Mouse (Mus musculus) layer of hippocampus, postnatal 14 days (tissue): ENCODE measurements around the gene Snx29. TPM values are rescaled to one million over a fixed set of nuclear protein-coding genes. Genes with fewer than 3 reads are reported as not detected.

Experiments used
- DNase-seq, 2 experiments: peaks; one replicate each; pipeline ENCODE4 v3.0.0; 2021 to 2022; ENCODE audit warnings: low spot score in 2 of 2, mixed read lengths in 1 of 2
- total RNA-seq, 2 experiments: library from RNA; stranded (reverse); gene quantifications; 2 replicates each; pipeline ENCODE4 v1.2.3; 2021

Gene Snx29
- total RNA-seq, 2 experiments from 2014 or later: 26.9 to 33.6 TPM

DNA sequence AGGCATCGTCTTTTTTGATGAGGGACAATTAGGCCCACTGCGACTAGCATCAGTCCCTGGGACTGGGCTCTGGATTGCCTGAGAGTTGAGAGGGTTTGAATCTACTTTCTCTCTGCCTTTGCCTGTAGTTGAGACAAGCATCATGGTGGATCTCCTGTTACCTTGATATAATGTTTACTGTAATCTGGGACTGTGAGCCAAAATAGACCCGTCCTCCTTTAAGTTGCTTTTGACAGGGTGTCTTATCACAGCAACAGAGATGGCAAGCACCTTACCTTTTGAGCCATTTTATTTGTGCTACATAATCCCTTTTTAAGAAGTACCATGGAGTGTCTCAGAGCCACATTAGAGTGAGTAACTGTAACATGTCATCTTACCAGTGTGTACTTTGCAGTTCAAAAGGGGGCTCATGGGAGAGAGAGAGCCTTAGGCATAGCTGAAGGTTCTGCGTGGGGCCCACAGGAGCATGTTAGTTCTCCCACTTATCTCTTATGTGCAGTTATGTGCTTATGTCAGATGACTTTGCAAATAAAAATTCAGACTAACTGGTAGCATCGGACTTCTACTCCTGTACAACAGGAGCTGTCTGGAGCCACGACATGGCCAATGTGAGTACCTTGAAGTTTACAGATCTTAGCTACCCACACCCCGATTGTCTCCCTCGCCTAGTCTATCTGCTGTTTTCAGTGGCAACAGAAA, 261.4 kb downstream of the Snx29 start:
- no peak for DNase-seq

GRCm38 (mm10) chr16:11588689-11589088, 266.0 kb downstream of the Snx29 start:
- no peak for DNase-seq

DNA sequence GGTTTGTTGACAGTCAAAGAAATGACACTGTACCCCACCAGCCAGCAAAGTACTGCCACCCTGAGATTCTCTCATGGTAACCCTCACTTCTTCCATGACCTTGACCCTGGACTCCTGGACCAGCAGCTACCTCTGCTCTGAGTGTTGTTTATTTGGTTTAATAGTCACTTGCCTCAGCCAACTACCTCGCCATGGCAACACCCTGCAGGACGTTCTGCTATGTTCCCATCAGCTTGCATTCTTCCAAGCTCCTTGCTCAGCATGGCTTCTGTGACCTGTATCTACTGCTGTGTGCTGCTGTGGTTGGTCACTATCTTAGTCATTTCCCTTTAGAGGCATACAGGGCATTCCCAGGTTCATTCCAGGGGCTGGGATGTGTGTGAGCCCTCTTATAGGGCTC, 266.6 kb downstream of the Snx29 start:
- DNase-seq: no peak

GRCm38 (mm10) chr16:11589782-11590695, 267.3 kb downstream of the Snx29 start:
- DNase-seq: no peak

- DNase-seq: no peak
Measured at GRCm38 (mm10) chr16:11596599-11596998, 273.9 kb downstream of the Snx29 start.

- no peak for DNase-seq
Measured at GRCm38 (mm10) chr16:11597769-11598168, 275.1 kb downstream of the Snx29 start.

- no peak for DNase-seq
Measured at GRCm38 (mm10) chr16:11599523-11599922, 276.8 kb downstream of the Snx29 start.

- DNase-seq: no peak
Measured at GRCm38 (mm10) chr16:11601336-11602082, 278.8 kb downstream of the Snx29 start.

GRCm38 (mm10) chr16:11603667-11604422, 281.1 kb downstream of the Snx29 start:
- DNase-seq: no peak

- no peak for DNase-seq
Measured at GRCm38 (mm10) chr16:11612526-11613126, 289.9 kb downstream of the Snx29 start.

GRCm38 (mm10) chr16:11614401-11615014, 291.8 kb downstream of the Snx29 start:
- no peak for DNase-seq

- no peak for DNase-seq
Measured at GRCm38 (mm10) chr16:11615633-11616032, 292.9 kb downstream of the Snx29 start.

DNA sequence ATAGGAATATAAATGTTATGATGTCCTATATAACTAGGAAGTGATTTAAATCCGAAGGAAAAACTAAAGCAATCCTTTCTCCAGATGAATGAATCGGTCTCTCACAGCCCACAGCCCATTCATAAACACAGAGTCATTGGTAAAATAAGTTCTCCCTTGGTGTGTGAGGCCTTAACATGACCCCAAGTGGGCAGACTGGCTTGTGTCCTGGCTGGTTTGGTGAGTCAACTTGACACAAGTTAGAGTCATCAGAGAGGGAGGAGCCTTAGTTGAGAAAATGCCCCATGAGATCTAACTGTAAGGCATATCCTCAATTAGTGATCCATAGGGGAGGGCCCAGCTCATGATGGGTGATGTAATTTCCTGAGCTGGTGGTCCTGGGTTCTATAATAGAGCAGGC, 297.2 kb downstream of the Snx29 start:
- no peak for DNase-seq

DNA sequence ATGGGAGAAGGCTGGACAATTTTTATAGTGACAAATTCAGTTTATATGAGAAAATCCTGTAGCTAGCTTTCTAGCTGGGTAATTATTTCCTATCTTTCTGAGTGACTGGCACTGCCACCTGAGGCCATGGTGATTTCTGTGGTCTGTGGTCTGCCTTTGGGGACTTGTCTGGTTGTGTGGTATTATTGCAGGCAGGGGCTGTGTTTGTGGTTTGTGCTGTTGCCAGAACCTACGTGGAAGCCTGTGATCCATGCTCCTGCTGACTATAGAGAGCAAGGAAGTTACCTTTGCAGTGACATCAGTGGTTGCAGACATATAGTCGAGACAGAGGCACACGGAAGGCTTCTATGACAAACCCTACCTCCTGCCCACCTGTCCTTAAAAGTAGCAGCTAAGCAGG, 298.3 kb downstream of the Snx29 start:
- no peak for DNase-seq

- DNase-seq: no peak
Measured at GRCm38 (mm10) chr16:11621664-11622063, 299.0 kb downstream of the Snx29 start.

DNA sequence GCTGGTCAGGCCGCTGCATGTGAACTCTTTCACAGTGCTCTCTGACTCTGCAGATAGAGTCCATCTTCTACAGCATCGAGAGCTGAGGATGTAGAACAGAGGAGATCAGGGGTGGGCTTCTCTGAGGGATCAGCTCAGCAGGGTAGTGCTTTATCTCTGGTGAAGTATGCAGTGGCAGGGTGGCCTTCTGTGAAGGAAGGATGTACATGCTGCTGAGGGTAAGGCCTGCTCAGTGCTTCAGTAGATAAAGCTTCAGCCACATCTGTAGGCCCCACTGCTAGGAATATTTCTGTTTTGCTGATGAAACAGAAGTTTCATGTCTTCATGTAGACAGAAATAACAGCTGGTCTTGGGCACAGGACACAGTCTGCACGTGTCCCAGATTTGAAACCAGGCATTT, 300.3 kb downstream of the Snx29 start:
- DNase-seq: no peak

DNA sequence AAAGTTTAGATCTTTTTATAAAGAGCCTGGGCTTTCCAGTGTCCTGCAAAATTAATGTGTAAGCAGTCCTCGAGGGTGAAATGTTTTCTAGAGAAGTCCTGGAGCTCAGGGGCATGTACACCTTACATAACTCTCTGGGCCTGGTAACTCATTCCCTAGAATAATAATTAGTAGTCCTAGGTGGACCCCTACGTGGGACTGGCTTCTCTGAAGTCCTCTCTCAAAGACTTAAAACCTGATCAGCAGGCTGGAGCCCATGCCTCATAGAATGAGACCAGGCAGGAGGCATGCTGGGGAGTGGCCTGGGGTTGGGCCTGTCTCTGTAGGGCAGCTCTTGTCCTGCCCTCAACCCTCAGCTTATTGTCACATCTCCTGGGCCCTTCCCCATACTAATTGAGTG, 301.4 kb downstream of the Snx29 start:
- no peak for DNase-seq

- peak in 1 of 2 experiments; percentile 75 for DNase-seq
Measured at GRCm38 (mm10) chr16:11626004-11626481, 303.3 kb downstream of the Snx29 start.

DNA sequence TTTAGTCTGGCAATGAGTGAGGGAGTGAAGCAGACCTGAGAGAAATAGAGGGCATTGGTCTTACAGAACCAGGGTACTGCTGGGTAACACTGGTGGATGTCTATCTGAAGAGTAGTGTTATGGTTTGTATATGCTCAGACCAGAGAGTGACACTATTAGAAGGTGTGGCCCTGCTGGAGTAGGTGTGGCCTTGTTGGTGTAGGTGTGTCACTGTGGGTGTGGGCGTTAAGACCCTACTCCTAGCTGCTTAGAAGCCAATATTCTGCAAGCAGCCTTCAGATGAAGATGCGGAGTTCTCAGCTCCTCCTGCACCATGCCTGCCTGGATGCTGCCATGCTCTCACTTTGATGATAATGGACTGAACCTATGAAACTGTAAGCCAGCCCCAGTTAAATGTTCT, 303.9 kb downstream of the Snx29 start:
- DNase-seq: no peak
